Mouse (Mus musculus) Patski (cell line): Measurements from ENCODE around the gene Col8a2. TPM values are rescaled to one million over a fixed set of nuclear protein-coding genes. Genes with fewer than 3 reads are reported as not detected.

ENCODE experiments used
- ATAC-seq: fragments of 100-300 bp; one replicate; pipeline ENCODE4 v1.8.0; 2021
- CTCF ChIA-PET: fragments of 350-600 bp; sonication (Branson Sonifier 250); formaldehyde crosslinking; loops from one replicate; lab custom pipeline; 2022; ENCODE audit warnings: inconsistent platforms; lab: Charles Lee
- POLR2A ChIA-PET: fragments of 350-600 bp; sonication (Branson Sonifier 250); formaldehyde crosslinking; loops from one replicate; lab custom pipeline; 2022; ENCODE audit warnings: antibody characterized with exemption, inconsistent platforms; lab: Charles Lee
- DNase-seq: peaks from one replicate; pipeline ENCODE4 v3.0.0-alpha.2; 2011; ENCODE audit warnings: low read depth, low spot score
- H3K27me3 ChIP-seq: fragments of 371-371 bp; one replicate; pipeline ENCODE4 v1.5.1; 2021
- CTCF ChIP-seq: fragments of 100-300 bp; IDR thresholded peaks from one replicate; pipeline ENCODE4 v1.5.1; 2021
- in situ Hi-C: fragments of 300-500 bp; cut with MboI; formaldehyde crosslinking; loops from 3 replicates; pipeline ENCODE4 v1.11.1; 2018; ENCODE audit warnings: low pct_unique_long_range_greater_than_20kb, mixed read lengths
- polyA plus RNA-seq: library from polyadenylated mRNA; unstranded; gene quantifications from one replicate; pipeline ENCODE4 v1.2.3, GENCODE M21; 2021

Gene Col8a2
- polyA plus RNA-seq = 0.13 TPM

GRCm38 (mm10) chr4:126286492-126286891 lies at the start of gene Col8a2:
Gene Col8a2 (plus strand): TSS chr4:126286793.
- CTCF ChIA-PET = interaction anchor here (0.9 kb wide), 1 partner anchor 24 kb away, joined by 3 read pairs; no protein-coding TSS in a partner anchor
- no peak for DNase-seq
- no peaks in the 10 kb centered on the region for H3K27me3 ChIP-seq
- no peak for TF ChIP-seq CTCF
- POLR2A ChIA-PET = no interaction called here
- in situ Hi-C loops = no loop called here
- no peak for ATAC-seq

- DNase-seq = no peak
- no peak for ATAC-seq
- no peaks in the 10 kb centered on the region for H3K27me3 ChIP-seq
- CTCF ChIA-PET = no interaction called here
- in situ Hi-C loops = no loop called here
- TF ChIP-seq CTCF = no peak
- POLR2A ChIA-PET = interaction anchor here (1.1 kb wide), 1 partner anchor 23 kb away, joined by 4 read pairs; no protein-coding TSS in a partner anchor
These were observed 48.8 kb upstream of the Col8a2 start for GRCm38 (mm10) chr4:126237721-126238242.

GRCm38 (mm10) chr4:126239862-126240475 lies 46.6 kb upstream of the Col8a2 start:
- in situ Hi-C loops = no loop called here
- POLR2A ChIA-PET = no interaction called here
- no peak for ATAC-seq
- no peak for TF ChIP-seq CTCF
- no peaks in the 10 kb centered on the region for H3K27me3 ChIP-seq
- DNase-seq = no peak
- CTCF ChIA-PET = no interaction called here

DNA sequence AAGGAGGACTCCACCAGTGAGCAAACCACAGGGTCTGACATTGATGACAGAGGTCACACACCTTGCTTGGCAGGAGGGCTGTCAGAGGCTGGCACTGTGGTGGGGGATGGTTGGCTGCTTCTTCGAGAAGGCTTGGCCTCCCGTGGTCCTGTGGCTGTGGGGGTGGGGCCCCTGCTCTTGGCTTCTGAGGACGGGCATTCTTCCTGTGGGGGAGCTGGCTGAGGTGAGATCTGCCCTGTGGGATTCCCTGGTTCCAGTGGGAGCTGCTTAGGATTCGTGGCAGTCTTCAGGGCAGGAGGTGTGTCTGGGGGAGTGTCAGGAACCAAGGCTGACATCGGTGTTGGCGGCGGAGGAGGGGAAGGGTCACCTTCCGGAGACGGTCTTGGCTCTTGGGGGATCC lies 44.6 kb upstream of the Col8a2 start:
- no peaks in the 10 kb centered on the region for H3K27me3 ChIP-seq
- in situ Hi-C loops = no loop called here
- ATAC-seq (no peak), DNase-seq (no peak)
- ChIA-PET CTCF (no interaction called here), POLR2A (interaction anchor here (1.5 kb wide), 1 partner anchor 15 kb away, joined by 7 read pairs; the partner anchor contains the start of gene Map7d1)
- TF ChIP-seq CTCF = no peak

DNA sequence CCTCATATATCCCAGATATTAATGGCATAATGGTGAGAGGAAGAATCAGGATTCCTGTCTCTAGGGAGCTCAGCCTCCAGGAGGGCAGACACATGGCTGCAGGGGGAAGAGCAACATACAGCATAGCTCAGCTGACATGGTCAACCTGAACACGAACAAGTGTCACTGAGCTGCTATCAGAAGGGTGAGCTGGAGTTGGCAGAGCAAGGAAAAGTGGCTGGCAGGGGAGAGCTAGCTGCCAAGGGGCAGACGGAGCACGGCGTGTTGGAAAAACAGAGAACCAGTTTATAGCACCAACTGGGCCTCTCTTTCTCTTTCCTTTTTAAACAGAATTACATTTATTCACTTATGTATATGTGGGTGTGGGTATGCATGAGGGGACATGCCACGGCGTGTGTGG lies 44.1 kb upstream of the Col8a2 start:
- DNase-seq = no peak
- TF ChIP-seq CTCF = no peak
- H3K27me3 ChIP-seq = no peaks in the 10 kb centered on the region
- ChIA-PET POLR2A (interaction anchor here (1.5 kb wide), 1 partner anchor 14 kb away, joined by 7 read pairs; the partner anchor contains the start of gene Map7d1), CTCF (no interaction called here)
- in situ Hi-C loops = no loop called here
- no peak for ATAC-seq

GRCm38 (mm10) chr4:126246202-126246889 lies 40.2 kb upstream of the Col8a2 start:
- POLR2A ChIA-PET = interaction anchor here (0.6 to 2.2 kb wide), 2 partner anchors 10 to 186 kb away, joined by 3 to 5 read pairs; partner anchors contain the start of gene Map7d1
- H3K27me3 ChIP-seq = no peaks in the 10 kb centered on the region
- DNase-seq = no peak
- no peak for ATAC-seq
- in situ Hi-C loops = no loop called here
- no peak for TF ChIP-seq CTCF
- CTCF ChIA-PET = interaction anchor here (1.4 kb wide), 1 partner anchor 18 kb away, joined by 4 read pairs; no protein-coding TSS in a partner anchor

DNA sequence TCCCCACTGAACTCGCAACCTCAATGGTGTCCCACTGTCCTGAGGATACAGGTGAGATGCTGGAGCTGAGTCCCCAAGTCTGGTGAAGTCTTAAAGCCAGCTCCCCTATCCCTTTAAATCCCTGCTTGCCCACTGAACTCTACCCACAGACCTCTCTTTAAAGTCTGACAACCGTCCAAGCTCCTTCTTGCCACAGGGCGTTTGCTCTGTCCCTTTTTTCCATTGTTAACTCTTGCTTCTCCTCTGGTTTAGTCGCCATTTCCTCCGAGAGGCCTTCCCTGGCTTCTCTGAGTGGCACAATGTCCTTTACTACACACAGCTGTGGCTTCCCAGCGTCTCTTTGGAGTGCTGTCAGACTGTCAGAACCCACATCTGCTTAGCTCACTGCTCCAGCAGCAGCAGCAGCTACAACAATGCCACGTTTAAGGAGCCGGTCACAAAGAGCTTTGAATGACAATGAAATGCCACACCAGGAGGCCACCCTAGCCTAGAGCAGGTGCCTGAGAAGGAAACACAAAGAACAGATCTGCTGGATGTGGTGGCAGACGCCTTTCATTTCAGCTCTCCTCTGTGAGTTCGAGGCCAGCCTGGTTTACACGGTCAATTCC lies 38.2 kb upstream of the Col8a2 start:
- TF ChIP-seq CTCF = no peak
- no peak for DNase-seq
- ChIA-PET CTCF (no interaction called here), POLR2A (no interaction called here)
- no peak for ATAC-seq
- H3K27me3 ChIP-seq = no peaks in the 10 kb centered on the region
- in situ Hi-C loops = no loop called here

DNA sequence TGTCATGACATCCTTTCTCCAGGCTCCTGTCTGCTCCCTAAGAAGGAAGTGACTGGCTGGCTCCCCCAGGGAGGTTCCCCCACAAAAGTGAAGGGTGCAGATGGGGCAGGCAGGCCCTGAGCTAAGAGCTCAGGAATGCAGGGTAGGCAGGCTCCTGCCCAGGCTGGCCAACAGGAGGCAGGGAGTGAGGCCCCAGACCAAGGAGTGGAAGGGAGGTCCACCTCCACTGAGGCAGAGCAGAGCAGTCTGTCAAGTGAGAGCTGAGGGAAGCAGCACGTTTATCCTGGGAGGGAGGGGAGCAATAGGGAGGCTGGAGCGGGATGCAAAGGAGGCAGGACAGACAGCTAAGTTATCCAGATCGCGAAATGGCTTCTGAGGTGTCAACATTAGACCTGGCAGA lies 35.9 kb upstream of the Col8a2 start:
- ChIA-PET CTCF (no interaction called here), POLR2A (no interaction called here)
- DNase-seq (no peak), ATAC-seq (peak; percentile 29)
- H3K27me3 ChIP-seq = no peaks in the 10 kb centered on the region
- no peak for TF ChIP-seq CTCF
- in situ Hi-C loops = no loop called here

- ChIA-PET POLR2A (interaction anchor here (0.7 kb wide), 1 partner anchor 22 kb away, joined by 3 read pairs; no protein-coding TSS in a partner anchor), CTCF (interaction anchor here (1.3 kb wide), 1 partner anchor 20 kb away, joined by 3 read pairs; no protein-coding TSS in a partner anchor)
- ATAC-seq (no peak), DNase-seq (no peak)
- TF ChIP-seq CTCF = no peak
- H3K27me3 ChIP-seq = no peaks in the 10 kb centered on the region
- in situ Hi-C loops = no loop called here
These were observed 34.8 kb upstream of the Col8a2 start for GRCm38 (mm10) chr4:126251655-126252254.
